Mouse (Mus musculus) kidney, adult 2 months (tissue): ENCODE data around the gene Zfp764. TPM values are rescaled to one million over a fixed set of nuclear protein-coding genes. Genes with fewer than 3 reads are reported as not detected.
"Not testable (repeated sequence)": the region's sequence is repeated elsewhere in the genome, so short reads cannot be mapped to it uniquely, and the experiment has no call there.

ENCODE experiments used
- DNase-seq: peaks from one replicate; pipeline ENCODE4 v3.0.0; 2021
- H3K27ac ChIP-seq: fragments of 200-500 bp; 2 replicates; pipeline ENCODE4 v1.5.1; 2012; ENCODE audit warnings: low read depth, low read length, control low read depth, inconsistent platforms; ENCODE audit not compliant: insufficient read depth
- H3K27me3 ChIP-seq: fragments of 200-500 bp; replicated peaks from 2 replicates; pipeline ENCODE4 v1.6.1; 2012; ENCODE audit warnings: mild to moderate bottlenecking, moderate library complexity, low read length, inconsistent platforms; ENCODE audit not compliant: control insufficient read depth, insufficient read depth
- H3K36me3 ChIP-seq: fragments of 200-500 bp; 2 replicates; pipeline ENCODE4 v1.6.1; 2012; ENCODE audit warnings: mild to moderate bottlenecking, moderate library complexity, low read length, inconsistent platforms; ENCODE audit not compliant: control insufficient read depth, insufficient read depth
- H3K4me1 ChIP-seq: fragments of 200-500 bp; 2 replicates; pipeline ENCODE4 v1.6.1; 2011; ENCODE audit warnings: low read length; ENCODE audit not compliant: control insufficient read depth, insufficient read depth
- H3K4me3 ChIP-seq: fragments of 200-500 bp; 2 replicates; pipeline ENCODE4 v1.5.1; 2011; ENCODE audit warnings: mild to moderate bottlenecking, low read depth, low read length, control low read depth; ENCODE audit not compliant: insufficient read depth
- CTCF ChIP-seq: fragments of 200-500 bp; conservative IDR thresholded peaks from 2 replicates; pipeline ENCODE4 v1.5.1; 2011; ENCODE audit warnings: low read depth, mild to moderate bottlenecking, control low read depth, low read length, moderate library complexity, mixed read lengths; ENCODE audit not compliant: insufficient read depth, insufficient read length
- POLR2A ChIP-seq: fragments of 200-500 bp; IDR thresholded peaks from one replicate; pipeline ENCODE4 v1.6.1; 2011; ENCODE audit warnings: low read depth, low read length, control low read depth
- WGBS: fragments of 180-500 bp; shearing (Covaris S2); methylation state at CpG from one replicate; pipeline ENCODE4 v1.1.7; 2018; 5-methylcytosine and 5-hydroxymethylcytosine counted together
- polyA plus RNA-seq: library from polyadenylated mRNA; depleted of rRNA; stranded (reverse); fragments of >200 nt; gene quantifications from 2 replicates; pipeline ENCODE4 v1.2.3, GENCODE M21; 2012; rRNA removed

The Zfp764 gene
- polyA plus RNA-seq, 1 experiment: 6.2 TPM

GRCm38 (mm10) chr7:127364166-127364565 lies 42.5 kb downstream of the Zfp764 start:
- no peaks in the 10 kb centered on the region for H3K4me1 ChIP-seq
- peak overlapping the region; percentile 11; the same call in 1 of the 2 replicates for H3K4me3 ChIP-seq
- WGBS: 73% methylated on average over 4 of the region's 4 CpGs
- peak; percentile 38 for DNase-seq
- no peak overlapping the region for H3K27ac ChIP-seq
- H3K27me3 ChIP-seq: no peaks in the 10 kb centered on the region
- no peak for TF ChIP-seq CTCF
- TF ChIP-seq POLR2A: no peak
- no peaks in the 10 kb centered on the region for H3K36me3 ChIP-seq

GRCm38 (mm10) chr7:127363475-127363921 lies 43.1 kb downstream of the Zfp764 start:
- no peaks in the 10 kb centered on the region for H3K27me3 ChIP-seq
- TF ChIP-seq POLR2A (no peak), CTCF (no peak)
- no peaks in the 10 kb centered on the region for H3K4me1 ChIP-seq
- H3K27ac ChIP-seq: no peak overlapping the region
- 9% methylated on average over 24 of the region's 24 CpGs for WGBS
- DNase-seq: peak; percentile 54
- peak overlapping the region; percentile 45 for H3K4me3 ChIP-seq
- H3K36me3 ChIP-seq: no peaks in the 10 kb centered on the region

- not testable (repeated sequence) for H3K27ac ChIP-seq, H3K36me3 ChIP-seq, H3K27me3 ChIP-seq, H3K4me1 ChIP-seq
- peak; percentile 27 for TF ChIP-seq CTCF
- DNase-seq: peak; percentile 62
- 17% methylated on average over 13 of the region's 13 CpGs for WGBS
- peak overlapping the region; percentile 44; the same call in 1 of the 2 replicates for H3K4me3 ChIP-seq
These were observed 44.2 kb downstream of the Zfp764 start for GRCm38 (mm10) chr7:127362418-127362817.

- TF ChIP-seq POLR2A: no peak
- no peak for TF ChIP-seq CTCF
These were observed 45.2 kb downstream of the Zfp764 start for GRCm38 (mm10) chr7:127361449-127361848.

GRCm38 (mm10) chr7:127360265-127360664 lies 46.4 kb downstream of the Zfp764 start:
- 80% methylated on average over 4 of the region's 4 CpGs for WGBS
- TF ChIP-seq CTCF (no peak), POLR2A (no peak)
- Histone ChIP-seq H3K27me3 (no peaks in the 10 kb centered on the region), H3K36me3 (no peaks in the 10 kb centered on the region), H3K4me1 (no peaks in the 10 kb centered on the region), H3K4me3 (no peak overlapping the region), H3K27ac (no peak overlapping the region)
- DNase-seq: no peak

More at GRCm38 (mm10) chr7:127361449-127361848, 45.2 kb downstream of the Zfp764 start:
- no peaks in the 10 kb centered on the region for H3K4me1 ChIP-seq
- no peaks in the 10 kb centered on the region for H3K36me3 ChIP-seq
- H3K27me3 ChIP-seq: no peaks in the 10 kb centered on the region
- H3K4me3 ChIP-seq: no peak overlapping the region
- WGBS: 34% methylated on average over 13 of the region's 13 CpGs
- DNase-seq: peak; percentile 82
- no peak overlapping the region for H3K27ac ChIP-seq

GRCm38 (mm10) chr7:127358472-127358871 lies 48.1 kb downstream of the Zfp764 start:
- Histone ChIP-seq H3K27ac (no peak overlapping the region), H3K4me3 (no peak overlapping the region), H3K4me1 (no peaks in the 10 kb centered on the region), H3K36me3 (no peaks in the 10 kb centered on the region), H3K27me3 (no peaks in the 10 kb centered on the region)
- TF ChIP-seq POLR2A: no peak
- TF ChIP-seq CTCF: no peak
- no peak for DNase-seq
- 71% methylated on average over 4 of the region's 4 CpGs for WGBS

GRCm38 (mm10) chr7:127357871-127358270 lies 48.8 kb downstream of the Zfp764 start:
- DNase-seq: no peak
- no peaks in the 10 kb centered on the region for H3K4me1 ChIP-seq
- WGBS: 72% methylated on average over 2 of the region's 2 CpGs
- H3K36me3 ChIP-seq: no peaks in the 10 kb centered on the region
- no peak overlapping the region for H3K27ac ChIP-seq
- H3K4me3 ChIP-seq: no peak overlapping the region
- H3K27me3 ChIP-seq: no peaks in the 10 kb centered on the region
- no peak for TF ChIP-seq CTCF
- TF ChIP-seq POLR2A: no peak

GRCm38 (mm10) chr7:127355796-127356195 lies 50.8 kb downstream of the Zfp764 start:
- Histone ChIP-seq H3K27me3 (no peaks in the 10 kb centered on the region), H3K27ac (no peak overlapping the region), H3K4me3 (no peak overlapping the region), H3K36me3 (no peaks in the 10 kb centered on the region), H3K4me1 (no peaks in the 10 kb centered on the region)
- no peak for DNase-seq
- TF ChIP-seq POLR2A (no peak), CTCF (no peak)
- WGBS: 69% methylated on average over 3 of the region's 3 CpGs

Other genes starting within 250 kb of the Zfp764 start
- gene Cd2bp2, start 210.8 kb downstream of the Zfp764 start, polyA plus RNA-seq: 26.9 and 33.6 TPM in 2 replicates
- 26.8 and 28.5 TPM in 2 replicates for gene Tbc1d10b, start 198.4 kb downstream of the Zfp764 start, polyA plus RNA-seq
- gene Mylpf, start 197.9 kb downstream of the Zfp764 start, polyA plus RNA-seq: 0.33 and 90.1 TPM in 2 replicates
- 7.9 and 9.6 TPM in 2 replicates for gene Zfp553, start 173.8 kb downstream of the Zfp764 start, polyA plus RNA-seq
- 24.1 and 38.4 TPM in 2 replicates for gene Sept1, start 173.7 kb downstream of the Zfp764 start, polyA plus RNA-seq
- 48.4 and 85.5 TPM in 2 replicates for gene Zfp771, start 162.5 kb downstream of the Zfp764 start, polyA plus RNA-seq
- 68.9 and 70.5 TPM in 2 replicates for gene Dctpp1, start 146.1 kb downstream of the Zfp764 start, polyA plus RNA-seq
- 153 and 156 TPM in 2 replicates for gene Sephs2, start 132.8 kb downstream of the Zfp764 start, polyA plus RNA-seq
- 2.9 and 7.2 TPM in 2 replicates for gene Itgal, start 110.6 kb downstream of the Zfp764 start, polyA plus RNA-seq
- 36.7 and 52.0 TPM in 2 replicates for gene Zfp768, start 61.2 kb downstream of the Zfp764 start, polyA plus RNA-seq
- gene Zfp747, start 30.8 kb downstream of the Zfp764 start, polyA plus RNA-seq: 6.5 and 7.2 TPM in 2 replicates
- gene 9130019O22Rik, start 19.7 kb downstream of the Zfp764 start, polyA plus RNA-seq: 3.3 and 3.4 TPM in 2 replicates
- gene E430018J23Rik, start 13.2 kb downstream of the Zfp764 start, polyA plus RNA-seq: 5.5 and 7.4 TPM in 2 replicates
- gene Zfp688, start 15.2 kb upstream of the Zfp764 start, polyA plus RNA-seq: 19.1 TPM in 2 replicates
- gene Zfp689, start 42.3 kb upstream of the Zfp764 start, polyA plus RNA-seq: 3.0 and 3.4 TPM in 2 replicates
- 58.7 and 62.6 TPM in 2 replicates for gene Prr14, start 52.8 kb upstream of the Zfp764 start, polyA plus RNA-seq
- gene Fbrs, start 72.4 kb upstream of the Zfp764 start, polyA plus RNA-seq: 19.1 and 23.7 TPM in 2 replicates
- gene Srcap, start 105.2 kb upstream of the Zfp764 start, polyA plus RNA-seq: 17.0 and 18.6 TPM in 2 replicates
- gene Gm42715, start 112.8 kb upstream of the Zfp764 start, polyA plus RNA-seq: 12.5 and 13.1 TPM in 2 replicates
- gene Tmem265, start 154.6 kb upstream of the Zfp764 start, polyA plus RNA-seq: not detected in 2 replicates
- gene Phkg2, start 166.5 kb upstream of the Zfp764 start, polyA plus RNA-seq: 53.6 and 65.6 TPM in 2 replicates
- 17.1 and 18.6 TPM in 2 replicates for gene Ccdc189, start 181.8 kb upstream of the Zfp764 start, polyA plus RNA-seq
- 24.7 and 25.7 TPM in 2 replicates for gene Rnf40, start 181.9 kb upstream of the Zfp764 start, polyA plus RNA-seq
- gene Zfp629, start 209.0 kb upstream of the Zfp764 start, polyA plus RNA-seq: 12.3 and 16.9 TPM in 2 replicates